Mouse (Mus musculus): Measurements from ENCODE around the gene H2-Eb1. TPM values are rescaled to one million over a fixed set of nuclear protein-coding genes. Genes with fewer than 3 reads are reported as not detected.

Gene H2-Eb1
- total RNA-seq (2014; rRNA removed): 0.52 and 0.93 TPM in 2 replicates
- polyA plus RNA-seq (2015; fragmentation: Nextera tagmentation; extraction: Ambion mirVana): 4.1 and 5.3 TPM in 2 replicates

GRCm38 (mm10) chr17:34305380-34306030, at the start of gene H2-Eb1:
Gene H2-Eb1 (plus strand): TSS chr17:34305867.
- ATAC-seq: peak; percentile 86
- no peak for TF ChIP-seq CTCF (IDR thresholded peaks at IDR 0.05; ENCODE audit: low read depth)
- peak; percentile 94 for DNase-seq (ENCODE audit: low spot score)
- no peaks in the 10 kb centered on the region for H3K27me3 ChIP-seq (ENCODE audit: insufficient read depth, low read length)
- H3K4me3 ChIP-seq (ENCODE audit: low read length): no peak within 1 kb of the TSS
- H3K4me1 ChIP-seq (ENCODE audit: insufficient read depth, low read length): peaks cover 4% of the 10 kb centered on the region; the same call in 1 of the 2 replicates
- H3K27ac ChIP-seq: no peak within 1 kb of the TSS
- no peaks in the 10 kb centered on the region for H3K9me3 ChIP-seq (ENCODE audit: low read length)
- no peaks in the 10 kb centered on the region for H3K36me3 ChIP-seq (ENCODE audit: insufficient read depth, low read length)
- no peak within 1 kb of the TSS for H3K9ac ChIP-seq (replicated peaks; ENCODE audit: low read length)
- H3K4me2 ChIP-seq (ENCODE audit: low read depth, low read length): no peak within 1 kb of the TSS

- H3K9ac ChIP-seq (replicated peaks; ENCODE audit: low read length): no peak overlapping the region
- no peak overlapping the region for H3K27ac ChIP-seq
- H3K4me3 ChIP-seq (ENCODE audit: low read length): no peak overlapping the region
- no peak overlapping the region for H3K4me2 ChIP-seq (ENCODE audit: low read depth, low read length)
- no peaks in the 10 kb centered on the region for H3K4me1 ChIP-seq (ENCODE audit: insufficient read depth, low read length)
- ATAC-seq: no peak
- H3K9me3 ChIP-seq (ENCODE audit: low read length): no peaks in the 10 kb centered on the region
- TF ChIP-seq CTCF (IDR thresholded peaks at IDR 0.05; ENCODE audit: low read depth): no peak
- no peak for DNase-seq (ENCODE audit: low spot score)
- 80% methylated on average over 5 of the region's 5 CpGs for WGBS
- no peaks in the 10 kb centered on the region for H3K36me3 ChIP-seq (ENCODE audit: insufficient read depth, low read length)
- H3K27me3 ChIP-seq (ENCODE audit: insufficient read depth, low read length): no peaks in the 10 kb centered on the region
These were observed 49.2 kb upstream of the H2-Eb1 start for GRCm38 (mm10) chr17:34256501-34256900.

- ATAC-seq (no peak), DNase-seq (ENCODE audit: low spot score) (peak; percentile 78)
- 72% methylated on average over 11 of the region's 11 CpGs for WGBS
- H3K9me3 ChIP-seq (ENCODE audit: low read length): no peaks in the 10 kb centered on the region
- no peaks in the 10 kb centered on the region for H3K27me3 ChIP-seq (ENCODE audit: insufficient read depth, low read length)
- no peak within 1 kb of the TSS for H3K9ac ChIP-seq (replicated peaks; ENCODE audit: low read length)
- no peak within 1 kb of the TSS for H3K4me2 ChIP-seq (ENCODE audit: low read depth, low read length)
- no peaks in the 10 kb centered on the region for H3K36me3 ChIP-seq (ENCODE audit: insufficient read depth, low read length)
- TF ChIP-seq CTCF (IDR thresholded peaks at IDR 0.05; ENCODE audit: low read depth): no peak
- H3K27ac ChIP-seq: no peak within 1 kb of the TSS
- H3K4me3 ChIP-seq (ENCODE audit: low read length): no peak within 1 kb of the TSS
- H3K4me1 ChIP-seq (ENCODE audit: insufficient read depth, low read length): no peaks in the 10 kb centered on the region
These were observed 47.9 kb upstream of the H2-Eb1 start, which contains the start of gene H2-Ab1 for GRCm38 (mm10) chr17:34257594-34258375. Gene H2-Ab1 (plus strand): TSS chr17:34257689.

DNA sequence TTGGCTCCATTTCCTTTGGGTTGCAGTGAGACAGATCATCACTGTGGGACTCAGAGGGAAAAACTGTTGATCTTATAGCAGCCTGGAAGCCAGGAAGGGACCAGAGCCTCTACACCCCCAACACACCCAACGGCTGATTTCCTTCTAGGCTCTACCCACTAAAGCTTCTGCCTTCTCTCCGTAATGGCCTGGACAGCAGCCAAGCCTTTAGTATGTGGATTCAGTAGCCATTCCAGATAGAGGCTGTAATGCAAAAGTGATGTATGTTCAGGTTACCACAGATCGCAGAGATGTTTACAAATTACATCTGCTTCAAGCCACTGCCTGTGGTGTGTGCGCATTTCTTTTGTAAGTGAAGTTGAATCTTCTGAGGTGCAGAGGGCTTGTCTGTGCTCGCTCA, 45.1 kb upstream of the H2-Eb1 start:
- 67% methylated on average over 5 of the region's 5 CpGs for WGBS
- no peak overlapping the region for H3K9ac ChIP-seq (replicated peaks; ENCODE audit: low read length)
- no peak overlapping the region for H3K27ac ChIP-seq
- H3K27me3 ChIP-seq (ENCODE audit: insufficient read depth, low read length): peaks cover 10% of the 10 kb centered on the region
- H3K9me3 ChIP-seq (ENCODE audit: low read length): no peaks in the 10 kb centered on the region
- peaks cover 8% of the 10 kb centered on the region; the same call in 1 of the 2 replicates for H3K4me1 ChIP-seq (ENCODE audit: insufficient read depth, low read length)
- H3K36me3 ChIP-seq (ENCODE audit: insufficient read depth, low read length): no peaks in the 10 kb centered on the region
- no peak for TF ChIP-seq CTCF (IDR thresholded peaks at IDR 0.05; ENCODE audit: low read depth)
- ATAC-seq (no peak), DNase-seq (ENCODE audit: low spot score) (no peak)
- no peak overlapping the region for H3K4me2 ChIP-seq (ENCODE audit: low read depth, low read length)
- H3K4me3 ChIP-seq (ENCODE audit: low read length): no peak overlapping the region

GRCm38 (mm10) chr17:34261502-34261901, 44.2 kb upstream of the H2-Eb1 start:
- peak; percentile 93 for DNase-seq (ENCODE audit: low spot score)
- H3K9me3 ChIP-seq (ENCODE audit: low read length): no peaks in the 10 kb centered on the region
- H3K27ac ChIP-seq: no peak overlapping the region
- no peak overlapping the region for H3K4me2 ChIP-seq (ENCODE audit: low read depth, low read length)
- H3K4me3 ChIP-seq (ENCODE audit: low read length): no peak overlapping the region
- 20% methylated on average over 4 of the region's 4 CpGs for WGBS
- peaks cover 8% of the 10 kb centered on the region; the same call in 1 of the 2 replicates for H3K4me1 ChIP-seq (ENCODE audit: insufficient read depth, low read length)
- H3K36me3 ChIP-seq (ENCODE audit: insufficient read depth, low read length): no peaks in the 10 kb centered on the region
- peak; percentile 76 for ATAC-seq
- peaks cover 10% of the 10 kb centered on the region for H3K27me3 ChIP-seq (ENCODE audit: insufficient read depth, low read length)
- no peak overlapping the region for H3K9ac ChIP-seq (replicated peaks; ENCODE audit: low read length)
- no peak for TF ChIP-seq CTCF (IDR thresholded peaks at IDR 0.05; ENCODE audit: low read depth)

DNA sequence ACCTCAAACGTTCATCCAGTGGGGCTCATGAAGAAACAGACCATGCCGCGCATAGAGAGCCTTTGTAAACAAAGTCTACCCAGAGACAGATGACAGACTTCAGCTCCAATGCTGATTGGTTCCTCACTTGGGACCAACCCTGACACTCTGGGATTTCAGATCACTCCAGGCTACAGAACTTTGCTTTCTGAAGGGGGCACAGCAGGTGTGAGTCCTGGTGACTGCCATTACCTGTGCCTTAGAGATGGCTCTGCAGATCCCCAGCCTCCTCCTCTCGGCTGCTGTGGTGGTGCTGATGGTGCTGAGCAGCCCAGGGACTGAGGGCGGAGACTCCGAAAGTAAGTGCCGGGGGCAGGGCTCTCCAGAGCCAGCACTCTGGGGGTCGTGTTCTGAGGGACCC, 42.6 kb upstream of the H2-Eb1 start:
- 2% methylated on average over 8 of the region's 8 CpGs for WGBS
- Histone ChIP-seq H3K4me1 (ENCODE audit: insufficient read depth, low read length) (peaks cover 8% of the 10 kb centered on the region; the same call in 1 of the 2 replicates), H3K9ac (replicated peaks; ENCODE audit: low read length) (no peak overlapping the region), H3K4me2 (ENCODE audit: low read depth, low read length) (peak overlapping the region; percentile 88), H3K4me3 (ENCODE audit: low read length) (peak overlapping the region; percentile 42), H3K9me3 (ENCODE audit: low read length) (no peaks in the 10 kb centered on the region), H3K27me3 (ENCODE audit: insufficient read depth, low read length) (peaks cover 10% of the 10 kb centered on the region), H3K36me3 (ENCODE audit: insufficient read depth, low read length) (no peaks in the 10 kb centered on the region), H3K27ac (no peak overlapping the region)
- DNase-seq (ENCODE audit: low spot score) (peak; percentile 93), ATAC-seq (peak; percentile 83)
- TF ChIP-seq CTCF (IDR thresholded peaks at IDR 0.05; ENCODE audit: low read depth): no peak
